Mouse (Mus musculus) olfactory bulb, adult 2 months (tissue): ENCODE measurements around the gene Usp12. TPM values are rescaled to one million over a fixed set of nuclear protein-coding genes. Genes with fewer than 3 reads are reported as not detected.

Experiments used
- H3K27ac ChIP-seq: fragments of 200-500 bp; 2 replicates; pipeline ENCODE4 v1.5.1; 2012; ENCODE audit warnings: low read depth, low read length; ENCODE audit not compliant: insufficient read depth
- H3K4me1 ChIP-seq: fragments of 200-500 bp; 2 replicates; pipeline ENCODE4 v1.6.1; 2012; ENCODE audit warnings: low read length; ENCODE audit not compliant: control insufficient read depth, insufficient read depth
- H3K4me3 ChIP-seq: fragments of 200-500 bp; 2 replicates; pipeline ENCODE4 v1.5.1; 2012; ENCODE audit warnings: mild to moderate bottlenecking, low read depth, low read length, moderate library complexity; ENCODE audit not compliant: insufficient read depth
- CTCF ChIP-seq: fragments of 200-500 bp; IDR thresholded peaks from 2 replicates; pipeline ENCODE4 v1.5.1; 2012; ENCODE audit warnings: low read depth, mild to moderate bottlenecking, low read length, moderate library complexity; ENCODE audit not compliant: insufficient read depth
- POLR2A ChIP-seq: fragments of 200-500 bp; IDR thresholded peaks from 2 replicates; pipeline ENCODE4 v1.6.1; 2012; ENCODE audit warnings: mild to moderate bottlenecking, low read depth, low read length, moderate library complexity; ENCODE audit not compliant: insufficient read depth
- WGBS: fragments of 180-500 bp; shearing (Covaris S2); methylation state at CpG from one replicate; pipeline ENCODE4 v1.1.7; 2018; 5-methylcytosine and 5-hydroxymethylcytosine counted together
- polyA plus RNA-seq: library from polyadenylated mRNA; stranded (reverse); fragments of >200 nt; gene quantifications from 2 replicates; pipeline ENCODE4 v1.2.4, GENCODE M21; 2012; ENCODE audit warnings: low replicate concordance; ENCODE audit not compliant: missing spikeins, insufficient read depth, insufficient read length

Usp12 gene
- polyA plus RNA-seq, 1 experiment: not detected

- no peak overlapping the region for H3K4me3 ChIP-seq
- no peak overlapping the region for H3K27ac ChIP-seq
- H3K4me1 ChIP-seq: peaks cover 5% of the 10 kb centered on the region
- TF ChIP-seq POLR2A (no peak), CTCF (no peak)
- 79% methylated on average over 8 of the region's 8 CpGs for WGBS
Observed at GRCm38 (mm10) chr5:146834959-146835358, 40.2 kb upstream of the Usp12 start.

DNA sequence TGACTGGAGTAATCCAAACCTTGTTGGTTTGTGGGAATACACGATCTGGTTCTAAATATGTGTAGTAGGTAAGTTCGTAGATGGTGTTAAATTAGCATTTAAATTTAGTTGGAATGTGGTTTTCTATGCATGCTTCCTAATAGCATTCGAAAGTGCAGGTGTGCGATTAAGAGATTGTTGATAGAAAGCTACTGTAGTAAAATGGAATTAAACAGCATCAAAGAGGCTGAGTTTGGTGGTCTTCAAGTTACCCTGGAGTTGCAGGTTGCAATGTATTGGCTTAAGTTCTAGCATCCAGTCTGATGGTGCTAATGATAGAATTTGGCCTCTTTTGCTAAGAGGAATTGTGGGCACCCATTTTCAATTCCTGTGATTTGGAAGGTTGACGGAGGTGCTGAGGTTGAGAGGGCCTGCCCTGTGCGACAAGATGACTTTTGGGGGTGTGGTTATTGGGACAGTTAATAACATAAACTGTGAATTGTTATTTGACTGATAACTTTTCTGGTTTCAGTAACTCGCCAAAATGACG lies 38.9 kb upstream of the Usp12 start:
- WGBS: 17% methylated on average over 8 of the region's 8 CpGs
- H3K4me3 ChIP-seq: peak overlapping the region; percentile 91
- TF ChIP-seq POLR2A (no peak), CTCF (no peak)
- H3K27ac ChIP-seq: no peak overlapping the region
- peaks cover 2% of the 10 kb centered on the region; the same call in 1 of the 2 replicates for H3K4me1 ChIP-seq

- under 1% methylated on average over 60 of the region's 60 CpGs for WGBS
- peak within 1 kb of the TSS; percentile 91 for H3K4me3 ChIP-seq
- H3K27ac ChIP-seq: peak within 1 kb of the TSS; percentile 100
- H3K4me1 ChIP-seq: peaks cover 2% of the 10 kb centered on the region; the same call in 1 of the 2 replicates
- TF ChIP-seq CTCF (no peak), POLR2A (peak; percentile 97)
Observed at GRCm38 (mm10) chr5:146832769-146833448, 38.1 kb upstream of the Usp12 start, which contains the start of gene Rpl21. Gene Rpl21 (plus strand): TSS chr5:146832890.

GRCm38 (mm10) chr5:146832435-146832768 lies 37.6 kb upstream of the Usp12 start:
- no peak for TF ChIP-seq CTCF
- TF ChIP-seq POLR2A: no peak
- 0 out of 2 replicates have a peak overlapping the region, but pooled peaks have one; percentile 14 for H3K27ac ChIP-seq
- WGBS: 41% methylated on average over 7 of the region's 7 CpGs

GRCm38 (mm10) chr5:146829528-146829927 lies 34.7 kb upstream of the Usp12 start:
- peaks cover 2% of the 10 kb centered on the region; the same call in 1 of the 2 replicates for H3K4me1 ChIP-seq
- no peak overlapping the region for H3K27ac ChIP-seq
- no peak overlapping the region for H3K4me3 ChIP-seq
- WGBS: 46% methylated on average over 8 of the region's 8 CpGs
- no peak for TF ChIP-seq POLR2A
- no peak for TF ChIP-seq CTCF

More at GRCm38 (mm10) chr5:146832435-146832768, 37.6 kb upstream of the Usp12 start:
- Histone ChIP-seq H3K4me1 (no peaks in the 10 kb centered on the region), H3K4me3 (peak overlapping the region; percentile 91; the same call in 1 of the 2 replicates)

- Histone ChIP-seq H3K4me1 (peaks cover 3% of the 10 kb centered on the region; the same call in 1 of the 2 replicates), H3K27ac (no peak overlapping the region), H3K4me3 (no peak overlapping the region)
- WGBS: 67% methylated on average over 5 of the region's 5 CpGs
- TF ChIP-seq CTCF: no peak
- TF ChIP-seq POLR2A: no peak
Observed at GRCm38 (mm10) chr5:146823005-146823404, 28.2 kb upstream of the Usp12 start.

GRCm38 (mm10) chr5:146818906-146819623 lies 24.3 kb upstream of the Usp12 start:
- TF ChIP-seq CTCF (no peak), POLR2A (no peak)
- no peak overlapping the region for H3K4me3 ChIP-seq
- H3K27ac ChIP-seq: no peak overlapping the region
- H3K4me1 ChIP-seq: no peaks in the 10 kb centered on the region; the same call in 1 of the 2 replicates
- 59% methylated on average over 8 of the region's 8 CpGs for WGBS

- Histone ChIP-seq H3K4me1 (no peaks in the 10 kb centered on the region; the same call in 1 of the 2 replicates), H3K27ac (no peak overlapping the region), H3K4me3 (no peak overlapping the region)
- no peak for TF ChIP-seq POLR2A
- no peak for TF ChIP-seq CTCF
- 89% methylated on average over 8 of the region's 8 CpGs for WGBS
Observed at GRCm38 (mm10) chr5:146817583-146817982, 22.8 kb upstream of the Usp12 start.

GRCm38 (mm10) chr5:146815394-146815793 lies 20.6 kb upstream of the Usp12 start:
- WGBS: 89% methylated on average over 4 of the region's 4 CpGs
- TF ChIP-seq POLR2A (no peak), CTCF (no peak)
- Histone ChIP-seq H3K27ac (no peak overlapping the region), H3K4me3 (no peak overlapping the region), H3K4me1 (no peaks in the 10 kb centered on the region; the same call in 1 of the 2 replicates)
